Mouse (Mus musculus) hindbrain, embryonic 14.5 days (tissue): ENCODE results near the gene Slc6a20a. TPM values are rescaled to one million over a fixed set of nuclear protein-coding genes. Genes with fewer than 3 reads are reported as not detected.
A peak's percentile ranks its signal among the peaks of the same experiment; 100 is the strongest.
"Not testable (repeated sequence)": the region's sequence is repeated elsewhere in the genome, so short reads cannot be mapped to it uniquely, and the experiment has no call there.

ENCODE experiments used
- ATAC-seq: fragments of 200-750 bp; cut with Nextera tagmentation; 2 replicates; pipeline ENCODE4 v1.8.0; 2017; ENCODE audit warnings: moderate number of reproducible peaks, mild to moderate bottlenecking, moderate TSS enrichment, moderate library complexity; ENCODE audit not compliant: low FRiP score
- DNase-seq: peaks from one replicate; pipeline ENCODE4 v3.0.0-alpha.2; 2015; ENCODE audit warnings: low spot score
- H3K27ac ChIP-seq: fragments of 300-500 bp; sonication (generic); 2 replicates; pipeline ENCODE4 v1.5.1; 2014; ENCODE audit warnings: mild to moderate bottlenecking, moderate library complexity
- H3K27me3 ChIP-seq: fragments of 300-500 bp; sonication (generic); 2 replicates; pipeline ENCODE4 v1.6.1; 2014; ENCODE audit warnings: mild to moderate bottlenecking, low read length, mixed read lengths; ENCODE audit not compliant: control insufficient read depth, insufficient read depth
- H3K36me3 ChIP-seq: fragments of 300-500 bp; sonication (generic); replicated peaks from 2 replicates; pipeline ENCODE4 v1.6.1; 2014; ENCODE audit not compliant: control insufficient read depth, insufficient read depth
- H3K4me1 ChIP-seq: fragments of 300-500 bp; sonication (generic); replicated peaks from 2 replicates; pipeline ENCODE4 v1.6.1; 2014; ENCODE audit warnings: antibody characterized with exemption, low read length, mixed read lengths; ENCODE audit not compliant: control insufficient read depth, insufficient read depth
- H3K4me2 ChIP-seq: fragments of 300-500 bp; sonication (generic); replicated peaks from 2 replicates; pipeline ENCODE4 v1.6.1; 2014; ENCODE audit warnings: mild to moderate bottlenecking, moderate library complexity
- H3K4me3 ChIP-seq: fragments of 300-500 bp; sonication (generic); replicated peaks from 2 replicates; pipeline ENCODE4 v1.5.1; 2014; ENCODE audit warnings: mild to moderate bottlenecking, low read length
- H3K9ac ChIP-seq: fragments of 300-500 bp; sonication (generic); 2 replicates; pipeline ENCODE4 v1.6.1; 2014
- H3K9me3 ChIP-seq: fragments of 300-500 bp; sonication (generic); 2 replicates; pipeline ENCODE4 v1.6.1; 2016; ENCODE audit warnings: low read length; ENCODE audit not compliant: control insufficient read depth
- WGBS: fragments of 180-500 bp; shearing (Covaris S2); extraction: QIAGEN DNeasy Blood & Tissue Kit; methylation state at CpG from one replicate; pipeline ENCODE4 v1.1.7; 2014; 5-methylcytosine and 5-hydroxymethylcytosine counted together
- polyA plus RNA-seq: library from polyadenylated mRNA; unstranded; fragments of >200 nt; fragmentation: Nextera tagmentation; extraction: Ambion mirVana; gene quantifications from 2 replicates; pipeline ENCODE4 v1.2.1, GENCODE M21; 2014

Gene Slc6a20a
- polyA plus RNA-seq, 1 experiment from 2014 or later, result 9.7 TPM

- Histone ChIP-seq H3K9me3 (no peaks in the 10 kb centered on the region), H3K27me3 (no peaks in the 10 kb centered on the region), H3K36me3 (peaks cover 15% of the 10 kb centered on the region; the same call in 1 of the 2 replicates), H3K27ac (no peak overlapping the region), H3K4me2 (no peak overlapping the region), H3K9ac (no peak overlapping the region), H3K4me3 (no peak overlapping the region), H3K4me1 (no peaks in the 10 kb centered on the region)
- no peak for ATAC-seq
- WGBS, result 81% methylated on average over 1 of the region's 1 CpGs
- no peak for DNase-seq
These were observed 9.5 kb upstream of the Slc6a20a start for GRCm38 (mm10) chr9:123688227-123688626.

GRCm38 (mm10) chr9:123686206-123686605 lies 7.5 kb upstream of the Slc6a20a start:
- no peak for DNase-seq
- Histone ChIP-seq H3K4me2 (no peak overlapping the region), H3K27me3 (peaks cover under 1% of the 10 kb centered on the region; the same call in 1 of the 2 replicates), H3K9me3 (no peaks in the 10 kb centered on the region), H3K27ac (no peak overlapping the region), H3K36me3 (no peaks in the 10 kb centered on the region), H3K4me3 (no peak overlapping the region), H3K4me1 (no peaks in the 10 kb centered on the region), H3K9ac (no peak overlapping the region)
- no peak for ATAC-seq
- 62% methylated on average over 5 of the region's 5 CpGs for WGBS

DNA sequence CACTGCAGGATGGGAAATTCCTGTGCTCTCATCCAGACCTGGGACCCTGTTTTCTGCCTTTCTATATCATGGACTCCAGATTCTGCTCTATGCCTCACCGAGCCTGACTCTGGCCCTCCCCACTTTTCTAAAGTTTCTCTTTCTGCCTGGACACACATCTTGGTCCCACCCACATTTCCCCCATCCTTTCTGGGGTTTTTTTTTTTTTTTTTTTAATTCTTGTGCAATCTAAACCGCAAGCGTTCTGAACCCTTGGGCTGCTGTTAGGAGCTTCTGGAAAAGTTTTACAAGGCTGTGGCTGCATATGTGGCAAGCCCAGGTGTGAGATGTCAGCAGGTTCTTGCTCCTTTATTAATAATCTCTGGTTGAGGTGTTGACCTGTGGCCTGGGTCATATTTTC lies 5.0 kb upstream of the Slc6a20a start:
- 58% methylated on average over 3 of the region's 3 CpGs for WGBS
- no peak overlapping the region for H3K27ac ChIP-seq
- H3K27me3 ChIP-seq, result peaks cover 25% of the 10 kb centered on the region
- H3K4me2 ChIP-seq, result no peak overlapping the region
- H3K36me3 ChIP-seq, result no peaks in the 10 kb centered on the region
- H3K9me3 ChIP-seq, result no peaks in the 10 kb centered on the region
- no peak overlapping the region for H3K4me3 ChIP-seq
- no peak overlapping the region for H3K9ac ChIP-seq
- no peak for ATAC-seq
- peaks cover 2% of the 10 kb centered on the region; the same call in 1 of the 2 replicates for H3K4me1 ChIP-seq
- no peak for DNase-seq

DNA sequence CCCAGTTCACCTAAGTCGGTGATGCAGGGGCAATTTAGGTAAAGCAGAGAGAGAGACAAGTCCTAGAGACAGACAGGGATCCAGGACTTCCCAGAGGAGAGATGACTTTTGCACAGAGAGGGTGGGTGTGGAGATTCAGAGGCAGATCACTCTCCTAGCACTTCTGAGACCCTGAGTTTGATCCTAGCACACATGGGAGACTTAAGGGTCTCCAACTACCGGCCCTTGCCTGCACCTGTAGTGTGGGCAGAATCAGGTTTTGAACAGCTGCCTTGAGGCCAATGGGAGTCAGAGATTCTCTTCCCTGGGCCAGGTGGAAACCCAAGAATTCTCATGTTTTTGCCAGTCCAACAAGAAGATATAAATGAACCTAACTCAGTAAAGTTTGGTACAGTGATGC lies 513 bp upstream of the Slc6a20a start:
- peaks cover 8% of the 10 kb centered on the region for H3K4me1 ChIP-seq
- H3K27ac ChIP-seq, result no peak overlapping the region
- peaks cover 59% of the 10 kb centered on the region for H3K27me3 ChIP-seq
- peak overlapping the region; percentile 48; the same call in 1 of the 2 replicates for H3K9ac ChIP-seq
- 38% methylated on average over 2 of the region's 2 CpGs for whole genome bisulfite sequencing
- H3K36me3 ChIP-seq, result no peaks in the 10 kb centered on the region
- peak overlapping the region; percentile 40 for H3K4me3 ChIP-seq
- DNase-seq, result no peak
- H3K4me2 ChIP-seq, result peak overlapping the region; percentile 80
- no peaks in the 10 kb centered on the region for H3K9me3 ChIP-seq
- no peak for ATAC-seq

- H3K27me3 ChIP-seq, result no peaks in the 10 kb centered on the region
- no peaks in the 10 kb centered on the region for H3K4me1 ChIP-seq
- no peak overlapping the region for H3K27ac ChIP-seq
- H3K9me3 ChIP-seq, result no peaks in the 10 kb centered on the region
- DNase-seq (no peak), ATAC-seq (no peak)
- no peak overlapping the region for H3K9ac ChIP-seq
- H3K4me2 ChIP-seq, result no peak overlapping the region
- WGBS, result 51% methylated on average over 5 of the region's 5 CpGs
- no peak overlapping the region for H3K4me3 ChIP-seq
- H3K36me3 ChIP-seq, result no peaks in the 10 kb centered on the region
These were observed 13.0 kb downstream of the Slc6a20a start for GRCm38 (mm10) chr9:123665645-123666044.

DNA sequence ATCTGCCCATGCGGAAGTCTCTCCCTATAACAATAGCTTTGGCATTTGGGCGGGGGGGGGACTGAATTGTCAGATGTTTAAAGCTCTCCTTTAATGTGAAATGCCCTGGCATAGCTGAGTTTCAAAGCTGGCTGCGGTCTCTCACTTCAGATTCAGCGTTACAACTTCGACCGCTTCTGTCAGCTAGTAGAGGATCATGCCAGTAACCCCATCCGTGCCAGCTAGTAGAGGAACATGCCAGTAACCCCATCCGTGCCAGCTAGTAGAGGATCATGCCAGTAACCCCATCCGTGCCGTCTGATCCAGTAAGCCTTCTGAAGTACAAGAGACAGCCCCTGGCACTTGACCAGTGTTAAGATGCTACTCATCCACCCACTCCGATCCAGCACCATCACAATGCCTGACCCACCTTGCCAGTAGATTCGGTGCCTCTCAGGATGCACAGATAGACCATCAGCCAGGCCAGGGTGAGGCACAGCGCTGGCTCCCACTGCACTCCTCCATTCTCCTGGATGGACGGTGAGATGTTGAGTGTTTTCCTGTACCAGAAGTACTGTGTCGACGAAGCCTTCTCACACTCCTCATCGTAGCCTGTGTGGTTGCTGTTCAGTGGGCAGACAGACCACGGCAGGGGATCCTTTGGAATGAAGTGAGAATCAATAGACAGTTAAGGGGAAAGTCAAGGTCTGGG lies 18.6 kb downstream of the Slc6a20a start:
- 84% methylated on average over 17 of the region's 18 CpGs for WGBS
- H3K27ac ChIP-seq, DNase-seq, H3K4me2 ChIP-seq, H3K4me3 ChIP-seq, H3K27me3 ChIP-seq, H3K36me3 ChIP-seq, H3K9ac ChIP-seq, H3K9me3 ChIP-seq, H3K4me1 ChIP-seq, ATAC-seq: not testable (repeated sequence)

DNA sequence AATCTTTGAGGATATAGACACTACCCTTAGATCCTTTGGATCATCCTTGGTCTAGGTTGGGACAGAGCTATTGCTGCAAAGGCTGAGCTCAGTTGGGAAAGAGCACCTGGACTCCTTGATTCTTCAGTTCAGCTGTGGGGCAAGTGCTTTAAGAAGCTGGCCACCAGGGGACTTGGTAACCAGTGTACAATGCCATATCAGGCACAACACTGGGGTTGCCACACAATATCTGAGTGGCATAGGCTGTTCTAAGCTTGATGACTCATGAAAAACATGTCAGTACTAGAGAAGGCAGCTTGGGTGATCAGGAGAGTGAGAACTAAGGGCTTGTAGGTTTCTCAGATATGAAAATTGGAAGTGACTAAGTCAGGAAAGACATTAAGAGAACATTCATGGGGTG lies 19.7 kb downstream of the Slc6a20a start:
- Histone ChIP-seq H3K9me3 (no peaks in the 10 kb centered on the region), H3K9ac (no peak overlapping the region), H3K4me1 (no peaks in the 10 kb centered on the region), H3K4me2 (no peak overlapping the region), H3K4me3 (no peak overlapping the region), H3K36me3 (no peaks in the 10 kb centered on the region), H3K27ac (no peak overlapping the region), H3K27me3 (no peaks in the 10 kb centered on the region)
- no peak for ATAC-seq
- DNase-seq, result no peak

- WGBS, result 84% methylated on average over 3 of the region's 3 CpGs
- H3K27me3 ChIP-seq, result no peaks in the 10 kb centered on the region
- no peak overlapping the region for H3K27ac ChIP-seq
- no peak overlapping the region for H3K4me3 ChIP-seq
- no peak overlapping the region for H3K4me2 ChIP-seq
- H3K9me3 ChIP-seq, result no peaks in the 10 kb centered on the region
- H3K36me3 ChIP-seq, result no peaks in the 10 kb centered on the region
- no peaks in the 10 kb centered on the region for H3K4me1 ChIP-seq
- ATAC-seq (no peak), DNase-seq (no peak)
- no peak overlapping the region for H3K9ac ChIP-seq
These were observed 21.2 kb downstream of the Slc6a20a start for GRCm38 (mm10) chr9:123657457-123657856.

GRCm38 (mm10) chr9:123651369-123651768 lies 27.3 kb downstream of the Slc6a20a start:
- H3K4me2 ChIP-seq, result no peak overlapping the region
- no peaks in the 10 kb centered on the region for H3K36me3 ChIP-seq
- H3K9me3 ChIP-seq, result no peaks in the 10 kb centered on the region
- H3K4me1 ChIP-seq, result no peaks in the 10 kb centered on the region
- no peak overlapping the region for H3K27ac ChIP-seq
- ATAC-seq, result no peak
- DNase-seq, result no peak
- no peak overlapping the region for H3K9ac ChIP-seq
- H3K4me3 ChIP-seq, result no peak overlapping the region
- 65% methylated on average over 4 of the region's 4 CpGs for whole genome bisulfite sequencing
- no peaks in the 10 kb centered on the region for H3K27me3 ChIP-seq
